In genomic region chr4:149971393-149971792, GRCm38 (mm10) we compare ENCODE assay signal across 33 mouse cellular contexts. TPM values are rescaled to one million over a fixed set of nuclear protein-coding genes. Genes with fewer than 3 reads are reported as not detected.
"Had no signal": no experiment of that assay in that cellular context is flagged by ENCODE, and none has a peak within 500 bp of the region (broad histone marks: within the 10 kb centered on the region; RNA-seq: fewer than 3 reads in every experiment).

No protein-coding gene starts in this region.

- ATAC-seq: liver, embryonic 12.5 days; liver, postnatal 0 days; lung, postnatal 0 days; midbrain, embryonic 13.5 days; midbrain, embryonic 15.5 days had no signal

- H3K9me3 ChIP-seq: limb, embryonic 10.5 days; limb, embryonic 12.5 days; limb, embryonic 13.5 days; limb, embryonic 15.5 days; liver, embryonic 12.5 days; liver, embryonic 13.5 days; liver, embryonic 15.5 days; lung, embryonic 15.5 days; megakaryocyte, embryonic 14.5 days; midbrain, embryonic 10.5 days; midbrain, embryonic 12.5 days; midbrain, embryonic 13.5 days; midbrain, embryonic 15.5 days; neural tube, embryonic 12.5 days had no signal

- DNase-seq: left cerebral cortex, postnatal 4 days; liver; liver, embryonic 13.5 days; liver, postnatal 0 days; lung, adult 18-20 months; lung, adult 2 months; lung, embryonic 14.5 days; lung, postnatal 10 days; lung, postnatal 14 days; lung, postnatal 36 days; lung, postnatal 4 days; midbrain, embryonic 14.5 days had no signal

- H3K4me1 ChIP-seq: midbrain, embryonic 12.5 days; midbrain, embryonic 13.5 days; midbrain, embryonic 15.5 days; neural tube, embryonic 12.5 days had no signal

- H3K4me3 ChIP-seq: limb, embryonic 10.5 days; limb, embryonic 12.5 days; limb, embryonic 13.5 days; limb, embryonic 15.5 days; liver, embryonic 12.5 days; liver, embryonic 13.5 days; liver, embryonic 15.5 days; lung, embryonic 15.5 days; megakaryocyte, embryonic 14.5 days; midbrain, embryonic 10.5 days; midbrain, embryonic 12.5 days; midbrain, embryonic 13.5 days; midbrain, embryonic 15.5 days; myocyte; neural tube, embryonic 12.5 days had no signal

- H3K36me3 ChIP-seq: limb, embryonic 10.5 days; limb, embryonic 12.5 days; limb, embryonic 13.5 days; limb, embryonic 15.5 days; liver, embryonic 12.5 days; liver, embryonic 13.5 days; liver, embryonic 15.5 days; lung, embryonic 15.5 days; midbrain, embryonic 10.5 days; midbrain, embryonic 12.5 days; midbrain, embryonic 13.5 days; midbrain, embryonic 15.5 days; neural tube, embryonic 12.5 days had no signal

- H3K27me3 ChIP-seq: limb, embryonic 12.5 days; limb, embryonic 13.5 days; limb, embryonic 15.5 days; liver, embryonic 13.5 days; lung, embryonic 15.5 days; midbrain, embryonic 15.5 days had no signal

- H3K4me2 ChIP-seq: limb, embryonic 12.5 days; limb, embryonic 13.5 days; limb, embryonic 15.5 days; liver, embryonic 11.5 days; liver, embryonic 12.5 days; liver, embryonic 13.5 days; liver, embryonic 15.5 days; lung, embryonic 14.5 days; lung, embryonic 15.5 days; midbrain, embryonic 11.5 days; midbrain, embryonic 12.5 days; midbrain, embryonic 13.5 days; midbrain, embryonic 15.5 days; neural tube, embryonic 12.5 days had no signal

- H3K27ac ChIP-seq: limb, embryonic 10.5 days; limb, embryonic 12.5 days; limb, embryonic 13.5 days; limb, embryonic 15.5 days; liver, embryonic 12.5 days; liver, embryonic 13.5 days; liver, embryonic 14.5 days; liver, embryonic 15.5 days; lung, embryonic 15.5 days; macrophage; midbrain, embryonic 10.5 days; midbrain, embryonic 12.5 days; midbrain, embryonic 13.5 days; midbrain, embryonic 15.5 days; neural tube, embryonic 12.5 days had no signal

- H3K9ac ChIP-seq: limb, embryonic 12.5 days; limb, embryonic 13.5 days; limb, embryonic 15.5 days; liver, embryonic 12.5 days; liver, embryonic 13.5 days; liver, embryonic 14.5 days; liver, embryonic 15.5 days; liver, postnatal 0 days; lung, embryonic 14.5 days; lung, embryonic 15.5 days; midbrain, embryonic 12.5 days; midbrain, embryonic 13.5 days; midbrain, embryonic 15.5 days; neural tube, embryonic 12.5 days had no signal

RNA-seq across cellular contexts. Expression of gene Spsb1, which starts 16.6 kb away (rescaled TPM):
- total RNA-seq: megakaryocyte-erythroid progenitor cell, adult 5-6 weeks; monocyte, adult 5-6 weeks had no signal
